Mouse (Mus musculus): ENCODE results near the gene Ly6g5b.

Gene Ly6g5b

GRCm38 (mm10) chr17:35115046-35116019 is at the start of gene Ly6g5b:
Gene Ly6g5b (minus strand): TSS chr17:35115428.
- DNase-seq (ENCODE audit: low read depth, low spot score), result no peak

DNA sequence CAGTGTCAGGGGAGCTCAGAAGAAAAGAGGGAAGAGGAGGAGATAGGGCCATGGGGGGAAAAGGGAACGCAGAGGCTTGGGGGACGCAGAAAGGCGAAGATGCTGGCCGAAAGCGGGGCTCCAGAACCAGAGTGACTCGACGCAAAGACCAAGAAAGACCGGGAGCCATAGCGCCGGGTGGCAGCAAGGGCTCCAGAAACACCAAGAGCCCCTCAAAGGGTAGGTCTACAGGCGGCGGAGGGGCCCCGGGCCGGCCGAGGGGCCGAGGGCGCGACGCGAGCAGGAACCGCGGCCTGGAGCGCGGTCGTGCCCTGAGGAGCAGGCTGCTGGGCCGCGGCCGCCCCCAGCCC is 49.0 kb upstream of the Ly6g5b start:
- no peak for DNase-seq (ENCODE audit: low read depth, low spot score)

- no peak for DNase-seq (ENCODE audit: low read depth, low spot score)
These were observed 48.3 kb upstream of the Ly6g5b start for GRCm38 (mm10) chr17:35163326-35164081.

- DNase-seq (ENCODE audit: low read depth, low spot score), result no peak
These were observed 47.5 kb upstream of the Ly6g5b start for GRCm38 (mm10) chr17:35162730-35163129.

- no peak for DNase-seq (ENCODE audit: low read depth, low spot score)
These were observed 46.9 kb upstream of the Ly6g5b start for GRCm38 (mm10) chr17:35162121-35162520.

GRCm38 (mm10) chr17:35161421-35161820 is 46.2 kb upstream of the Ly6g5b start:
- DNase-seq (ENCODE audit: low read depth, low spot score), result no peak

GRCm38 (mm10) chr17:35159638-35160037 is 44.4 kb upstream of the Ly6g5b start:
- no peak for DNase-seq (ENCODE audit: low read depth, low spot score)

- DNase-seq (ENCODE audit: low read depth, low spot score), result no peak
These were observed 43.8 kb upstream of the Ly6g5b start for GRCm38 (mm10) chr17:35158850-35159593.

- DNase-seq (ENCODE audit: low read depth, low spot score), result no peak
These were observed 42.5 kb upstream of the Ly6g5b start for GRCm38 (mm10) chr17:35157661-35158175.

GRCm38 (mm10) chr17:35157254-35157653 is 42.0 kb upstream of the Ly6g5b start:
- DNase-seq (ENCODE audit: low read depth, low spot score), result no peak

DNA sequence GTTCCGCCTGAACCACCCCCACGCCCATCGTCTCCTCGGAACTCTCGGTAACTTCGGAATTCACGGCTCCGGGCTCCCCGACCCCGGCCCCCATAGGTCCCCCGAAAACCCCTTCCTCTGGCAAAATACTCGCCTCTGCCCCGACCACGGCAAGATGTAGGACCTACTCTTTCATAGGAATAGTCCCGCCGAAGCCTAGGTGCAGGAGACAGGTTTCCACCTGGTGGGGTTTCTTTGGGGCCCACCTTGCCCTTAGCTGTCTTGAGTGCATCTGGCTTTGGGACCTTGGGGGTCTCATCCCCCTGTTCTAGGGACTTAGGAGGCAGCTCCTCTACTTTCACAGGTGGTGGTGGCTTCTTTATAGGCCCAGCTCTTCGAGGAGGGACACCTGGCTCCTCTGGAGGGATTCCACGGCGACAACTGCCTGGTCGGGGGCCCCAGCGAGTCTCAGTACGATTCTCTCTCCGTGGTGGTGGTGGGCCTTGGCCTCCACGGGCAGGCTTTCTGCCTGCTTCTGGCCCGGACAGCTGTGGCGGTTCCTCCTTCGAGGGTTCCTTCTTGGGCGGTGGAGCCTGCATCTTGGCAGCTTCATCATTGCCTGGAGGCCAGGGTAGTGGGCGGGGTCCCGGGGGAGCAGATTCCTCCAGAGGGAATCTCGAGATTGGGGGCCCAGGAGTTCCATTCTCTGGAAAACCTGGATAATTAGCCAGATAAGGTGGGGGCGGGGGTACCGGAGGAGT is 41.4 kb upstream of the Ly6g5b start:
- no peak for DNase-seq (ENCODE audit: low read depth, low spot score)

DNA sequence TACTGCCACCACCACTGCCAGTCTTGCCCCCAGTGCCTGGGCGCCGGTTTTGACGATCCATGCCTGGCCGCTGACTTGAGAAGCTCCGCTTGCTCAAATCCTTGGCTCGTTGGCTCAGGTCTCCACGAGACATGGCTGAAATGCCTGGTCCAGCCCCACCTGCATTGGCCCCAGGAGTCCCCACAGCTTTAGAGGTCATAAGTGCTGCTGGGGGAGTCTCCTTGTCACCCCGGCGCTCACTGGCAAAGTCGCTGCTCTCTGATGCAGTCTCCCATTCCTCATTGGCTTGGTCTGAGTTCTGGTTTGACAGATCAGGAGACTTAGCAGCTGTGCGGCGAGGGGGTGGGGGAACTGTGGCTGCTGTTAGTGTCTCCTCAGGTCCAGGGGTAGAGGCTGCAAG is 40.2 kb upstream of the Ly6g5b start:
- DNase-seq (ENCODE audit: low read depth, low spot score), result no peak

DNA sequence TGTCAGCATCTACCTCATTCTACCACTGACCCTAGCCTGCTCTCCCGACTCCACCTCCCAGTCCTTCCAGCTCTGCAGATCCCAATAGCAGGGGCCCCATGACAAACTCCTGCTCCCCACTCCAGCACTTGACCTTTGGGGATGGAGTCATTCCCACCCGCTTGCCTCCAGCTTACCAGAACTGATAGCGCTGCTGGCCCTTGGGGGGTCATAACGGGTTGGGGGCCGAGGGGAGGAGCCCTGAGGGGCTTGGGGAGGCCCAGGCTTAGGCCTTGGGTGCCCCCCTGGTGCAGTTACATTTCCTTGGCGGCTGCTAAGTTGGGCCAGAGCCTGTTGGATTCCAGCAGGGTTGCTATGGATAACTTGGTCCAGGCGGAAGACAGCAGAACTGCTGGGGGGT is 39.4 kb upstream of the Ly6g5b start:
- no peak for DNase-seq (ENCODE audit: low read depth, low spot score)

GRCm38 (mm10) chr17:35153931-35154330 is 38.7 kb upstream of the Ly6g5b start:
- no peak for DNase-seq (ENCODE audit: low read depth, low spot score)

DNA sequence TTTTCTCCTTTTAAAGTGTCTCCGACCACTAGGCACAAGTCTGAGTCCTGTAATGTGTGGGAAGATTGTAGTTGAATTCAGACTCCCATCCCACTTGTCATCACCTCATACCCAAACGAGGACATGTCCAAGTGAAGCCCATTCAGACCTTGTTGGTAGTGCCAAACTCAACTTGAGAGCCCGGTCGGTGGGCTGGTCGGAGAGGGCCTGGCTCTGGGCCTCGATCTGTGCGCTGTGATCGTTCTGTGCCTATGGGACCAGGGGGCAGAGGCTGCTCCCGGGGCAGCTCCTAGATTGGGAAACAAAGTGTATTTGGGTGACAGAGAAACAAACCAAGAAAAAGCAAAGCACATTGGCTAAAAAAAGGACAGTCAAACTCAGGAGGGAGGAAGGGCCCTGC is 37.8 kb upstream of the Ly6g5b start:
- no peak for DNase-seq (ENCODE audit: low read depth, low spot score)

DNA sequence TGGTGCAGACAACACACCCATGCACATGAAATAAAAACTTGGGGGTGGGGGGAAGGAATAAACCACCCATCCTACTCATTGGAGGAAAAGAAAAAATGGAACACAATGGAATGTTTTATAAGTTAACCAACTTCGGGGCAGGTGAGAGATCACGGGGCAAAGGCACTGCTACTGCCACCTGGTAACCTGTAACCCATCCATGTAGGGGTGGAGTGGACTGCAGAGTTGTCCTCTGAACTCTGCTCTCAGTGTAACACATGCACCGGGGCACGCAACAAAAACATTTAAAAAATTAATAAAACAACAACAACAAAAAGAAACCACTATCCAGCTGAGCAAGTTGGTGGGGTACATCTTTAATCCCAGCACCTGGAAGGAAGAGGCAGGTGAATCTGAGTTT is 36.9 kb upstream of the Ly6g5b start:
- DNase-seq (ENCODE audit: low read depth, low spot score), result no peak

DNA sequence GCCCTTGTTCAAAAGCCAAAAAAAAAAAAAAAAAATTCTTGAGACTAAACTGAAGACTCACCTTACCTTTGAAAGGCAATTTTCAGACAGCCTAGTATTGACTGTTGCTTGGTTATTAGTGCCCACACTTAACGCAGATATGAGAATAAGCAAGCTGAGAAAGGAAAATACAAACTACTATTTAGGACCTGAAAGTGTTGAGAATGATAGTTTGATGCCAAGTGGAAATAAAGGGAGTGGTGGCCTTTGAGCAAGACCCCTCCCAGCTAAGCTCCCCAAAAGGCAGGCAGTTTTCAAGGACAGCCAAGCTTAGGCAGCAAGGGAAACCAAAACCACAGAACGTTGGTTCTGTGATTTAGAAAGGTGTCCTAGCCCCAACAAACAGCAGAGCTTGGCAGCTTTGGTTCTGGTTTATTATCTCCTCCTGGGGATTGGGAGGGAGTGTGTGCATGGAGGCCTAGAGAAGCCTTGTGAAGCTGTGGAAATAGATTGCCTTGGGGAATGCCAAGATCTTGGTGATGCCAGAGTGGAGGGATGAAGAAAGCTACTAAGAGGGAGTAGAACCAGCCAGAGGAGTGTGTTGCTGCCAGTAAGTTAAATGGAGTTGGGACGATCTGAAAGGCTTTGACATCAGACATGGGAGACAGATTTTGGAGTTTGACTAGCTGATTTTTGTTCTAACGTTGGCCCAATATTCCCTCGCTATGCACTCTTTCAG is 32.9 kb upstream of the Ly6g5b start:
- DNase-seq (ENCODE audit: low read depth, low spot score), result no peak

DNA sequence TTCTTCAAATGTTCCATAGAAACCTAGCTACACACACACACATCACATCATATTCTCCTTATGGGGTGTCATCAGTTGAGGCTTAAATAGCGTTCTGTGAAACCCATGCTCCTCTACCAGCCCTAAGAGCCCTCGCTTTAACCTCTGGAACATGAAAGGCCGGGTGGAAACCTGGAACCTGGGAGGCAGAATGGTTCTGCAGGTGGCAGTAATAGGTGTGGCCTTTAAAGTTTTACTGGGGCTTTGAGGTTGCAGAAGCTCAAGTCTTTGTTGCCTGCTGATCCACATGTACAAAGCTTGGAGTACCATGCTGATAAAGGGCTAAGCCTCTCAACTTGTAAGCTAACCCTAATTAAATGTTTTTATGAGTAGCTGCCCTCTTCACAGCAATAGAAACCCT is 32.1 kb upstream of the Ly6g5b start:
- no peak for DNase-seq (ENCODE audit: low read depth, low spot score)

DNA sequence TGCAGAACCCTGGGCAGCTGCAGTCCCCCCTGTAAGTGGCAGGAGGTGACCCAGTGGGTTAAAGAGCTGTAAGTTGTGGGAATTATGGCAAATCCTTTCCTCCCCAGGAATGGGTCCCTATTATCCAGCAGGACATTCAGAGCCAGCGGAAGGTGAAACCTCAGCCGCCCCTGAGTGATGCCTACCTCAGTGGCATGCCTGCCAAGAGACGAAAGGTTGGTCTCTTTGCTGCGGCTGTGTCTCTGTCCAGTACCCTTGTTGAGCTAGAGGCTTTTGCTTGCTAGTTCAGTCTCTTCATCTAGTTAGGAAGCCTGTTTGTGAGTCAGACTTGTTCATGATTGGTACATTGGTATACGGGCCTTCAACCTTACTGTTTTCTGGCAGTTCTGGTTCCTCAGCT is 30.9 kb upstream of the Ly6g5b start:
- DNase-seq (ENCODE audit: low read depth, low spot score), result no peak

DNA sequence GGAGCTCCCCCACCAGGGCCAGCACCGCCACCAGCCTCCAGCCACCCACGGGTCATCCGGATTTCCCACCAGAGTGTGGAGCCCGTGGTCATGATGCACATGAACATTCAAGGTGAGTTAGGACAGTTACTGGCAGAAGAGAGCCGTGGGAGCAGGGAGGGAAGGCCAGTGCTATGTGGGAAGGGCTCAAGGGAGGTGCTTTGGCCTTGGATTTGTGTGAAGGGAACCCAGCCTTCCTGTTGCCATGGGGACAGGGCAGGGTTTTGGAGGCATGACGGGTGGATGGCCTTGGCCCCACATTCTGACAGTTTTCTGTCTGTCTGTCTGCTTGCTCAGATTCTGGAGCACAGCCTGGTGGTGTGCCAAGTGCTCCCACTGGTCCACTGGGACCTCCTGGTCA is 26.7 kb upstream of the Ly6g5b start:
- no peak for DNase-seq (ENCODE audit: low read depth, low spot score)

Data from retina, postnatal 7 days (tissue).